Mouse (Mus musculus): Measurements from ENCODE around the gene Akap2. TPM values are rescaled to one million over a fixed set of nuclear protein-coding genes. Genes with fewer than 3 reads are reported as not detected.
A peak's percentile ranks its signal among the peaks of the same experiment; 100 is the strongest.

Gene Akap2
- polyA plus RNA-seq, 1 experiment from 2014 or later = 42.4 TPM

- Histone ChIP-seq H3K27ac (ENCODE audit: low read length) (no peak overlapping the region), H3K36me3 (ENCODE audit: control insufficient read depth, insufficient read depth) (no peaks in the 10 kb centered on the region; the same call in 1 of the 2 replicates), H3K9me3 (replicated peaks; ENCODE audit: control insufficient read depth, low read length) (no peaks in the 10 kb centered on the region), H3K4me2 (ENCODE audit: low read depth, low read length) (no peak overlapping the region), H3K4me3 (ENCODE audit: low read length) (no peak overlapping the region), H3K9ac (ENCODE audit: low read length) (no peak overlapping the region), H3K4me1 (ENCODE audit: control insufficient read depth, insufficient read depth, low read length) (peaks cover 34% of the 10 kb centered on the region), H3K27me3 (ENCODE audit: control insufficient read depth, insufficient read depth, low read length) (no peaks in the 10 kb centered on the region)
- ATAC-seq (replicated peaks; ENCODE audit: extremely low read depth, insufficient read depth, low FRiP score) = no peak
- WGBS = 84% methylated on average over 8 of the region's 8 CpGs
Measured at GRCm38 (mm10) chr4:57816146-57816545, 98.7 kb downstream of the Akap2 start.

DNA sequence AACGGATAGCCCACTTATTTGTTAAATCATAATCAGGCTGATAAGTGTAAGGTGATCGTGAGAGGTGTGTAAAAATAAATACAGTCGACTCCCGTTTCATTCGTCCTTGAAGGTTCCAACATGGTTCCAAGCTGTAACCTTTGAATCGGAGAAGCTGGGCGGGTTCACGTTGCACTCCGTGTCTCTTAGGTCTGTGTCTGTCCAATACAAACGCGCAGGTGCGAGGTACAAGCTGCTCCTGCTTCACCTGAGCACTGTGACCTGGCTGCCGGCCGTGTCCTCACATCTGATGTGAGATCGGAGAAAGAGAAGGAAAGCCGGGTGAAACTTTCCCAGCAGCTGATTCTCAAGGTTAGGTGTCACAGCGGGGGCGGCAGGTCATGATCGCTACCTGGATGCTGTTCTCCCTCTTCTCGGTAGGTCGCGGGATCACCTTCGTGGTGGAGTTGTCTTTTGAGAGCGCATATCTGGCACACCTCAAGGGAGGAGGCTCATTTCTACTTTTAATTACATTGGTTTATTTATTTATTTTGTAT, 103.5 kb downstream of the Akap2 start:
- Histone ChIP-seq H3K9ac (ENCODE audit: low read length) (no peak overlapping the region), H3K4me2 (ENCODE audit: low read depth, low read length) (no peak overlapping the region), H3K27ac (ENCODE audit: low read length) (no peak overlapping the region), H3K36me3 (ENCODE audit: control insufficient read depth, insufficient read depth) (no peaks in the 10 kb centered on the region; the same call in 1 of the 2 replicates), H3K4me1 (ENCODE audit: control insufficient read depth, insufficient read depth, low read length) (peaks cover 29% of the 10 kb centered on the region), H3K9me3 (replicated peaks; ENCODE audit: control insufficient read depth, low read length) (no peaks in the 10 kb centered on the region), H3K4me3 (ENCODE audit: low read length) (no peak overlapping the region), H3K27me3 (ENCODE audit: control insufficient read depth, insufficient read depth, low read length) (no peaks in the 10 kb centered on the region)
- ATAC-seq (replicated peaks; ENCODE audit: extremely low read depth, insufficient read depth, low FRiP score) = no peak
- 77% methylated on average over 24 of the region's 24 CpGs for WGBS

- Histone ChIP-seq H3K36me3 (ENCODE audit: control insufficient read depth, insufficient read depth) (no peaks in the 10 kb centered on the region; the same call in 1 of the 2 replicates), H3K27me3 (ENCODE audit: control insufficient read depth, insufficient read depth, low read length) (no peaks in the 10 kb centered on the region), H3K27ac (ENCODE audit: low read length) (peak overlapping the region; percentile 81), H3K9ac (ENCODE audit: low read length) (peak overlapping the region; percentile 36), H3K4me1 (ENCODE audit: control insufficient read depth, insufficient read depth, low read length) (peaks cover 33% of the 10 kb centered on the region), H3K4me3 (ENCODE audit: low read length) (no peak overlapping the region), H3K4me2 (ENCODE audit: low read depth, low read length) (peak overlapping the region; percentile 23), H3K9me3 (replicated peaks; ENCODE audit: control insufficient read depth, low read length) (no peaks in the 10 kb centered on the region)
- ATAC-seq (replicated peaks; ENCODE audit: extremely low read depth, insufficient read depth, low FRiP score) = no peak
- 25% methylated on average over 11 of the region's 11 CpGs for WGBS
Measured at GRCm38 (mm10) chr4:57821556-57822356, 104.3 kb downstream of the Akap2 start.

DNA sequence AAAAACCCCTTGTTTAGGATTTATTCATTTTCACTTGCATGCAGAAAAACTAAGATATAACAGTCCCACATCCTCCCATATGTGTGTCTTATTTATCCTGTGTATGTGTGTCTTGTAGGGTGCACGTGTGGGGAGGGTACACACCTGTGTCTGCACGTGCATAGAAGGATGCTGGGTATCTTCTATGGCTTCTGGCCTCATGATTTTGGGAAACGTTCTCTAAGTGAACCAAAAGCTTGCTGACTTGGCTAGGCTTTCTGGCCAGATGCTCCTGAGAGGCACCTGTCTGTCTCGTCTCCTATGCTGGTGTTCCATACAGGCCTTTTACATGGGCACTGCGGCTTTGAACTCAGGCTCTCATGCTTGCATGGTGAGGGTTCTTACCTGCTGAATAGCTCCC, 105.2 kb downstream of the Akap2 start:
- Histone ChIP-seq H3K36me3 (ENCODE audit: control insufficient read depth, insufficient read depth) (no peaks in the 10 kb centered on the region; the same call in 1 of the 2 replicates), H3K4me1 (ENCODE audit: control insufficient read depth, insufficient read depth, low read length) (peaks cover 33% of the 10 kb centered on the region)
- no peak for ATAC-seq (replicated peaks; ENCODE audit: extremely low read depth, insufficient read depth, low FRiP score)

GRCm38 (mm10) chr4:57824626-57825240, 107.3 kb downstream of the Akap2 start:
- WGBS = 44% methylated on average over 8 of the region's 8 CpGs
- H3K4me1 ChIP-seq (ENCODE audit: control insufficient read depth, insufficient read depth, low read length) = peaks cover 51% of the 10 kb centered on the region
- no peak overlapping the region for H3K9ac ChIP-seq (ENCODE audit: low read length)

More for the DNA sequence above, 105.2 kb downstream of the Akap2 start:
- Histone ChIP-seq H3K27me3 (ENCODE audit: control insufficient read depth, insufficient read depth, low read length) (no peaks in the 10 kb centered on the region), H3K4me2 (ENCODE audit: low read depth, low read length) (no peak overlapping the region), H3K9me3 (replicated peaks; ENCODE audit: control insufficient read depth, low read length) (no peaks in the 10 kb centered on the region), H3K27ac (ENCODE audit: low read length) (no peak overlapping the region), H3K9ac (ENCODE audit: low read length) (no peak overlapping the region), H3K4me3 (ENCODE audit: low read length) (no peak overlapping the region)
- 88% methylated on average over 5 of the region's 5 CpGs for WGBS

GRCm38 (mm10) chr4:57826272-57826671, 108.8 kb downstream of the Akap2 start:
- WGBS = 70% methylated on average over 7 of the region's 7 CpGs
- H3K4me2 ChIP-seq (ENCODE audit: low read depth, low read length) = no peak overlapping the region
- H3K9me3 ChIP-seq (replicated peaks; ENCODE audit: control insufficient read depth, low read length) = no peaks in the 10 kb centered on the region
- no peak overlapping the region for H3K27ac ChIP-seq (ENCODE audit: low read length)
- H3K9ac ChIP-seq (ENCODE audit: low read length) = no peak overlapping the region
- no peak overlapping the region for H3K4me3 ChIP-seq (ENCODE audit: low read length)
- H3K4me1 ChIP-seq (ENCODE audit: control insufficient read depth, insufficient read depth, low read length) = peaks cover 50% of the 10 kb centered on the region
- H3K27me3 ChIP-seq (ENCODE audit: control insufficient read depth, insufficient read depth, low read length) = no peaks in the 10 kb centered on the region
- no peak for ATAC-seq (replicated peaks; ENCODE audit: extremely low read depth, insufficient read depth, low FRiP score)
- H3K36me3 ChIP-seq (ENCODE audit: control insufficient read depth, insufficient read depth) = no peaks in the 10 kb centered on the region

More at GRCm38 (mm10) chr4:57824626-57825240, 107.3 kb downstream of the Akap2 start:
- H3K4me3 ChIP-seq (ENCODE audit: low read length) = no peak overlapping the region
- no peaks in the 10 kb centered on the region; the same call in 1 of the 2 replicates for H3K36me3 ChIP-seq (ENCODE audit: control insufficient read depth, insufficient read depth)
- H3K4me2 ChIP-seq (ENCODE audit: low read depth, low read length) = no peak overlapping the region
- peak overlapping the region; percentile 23; the same call in 1 of the 2 replicates for H3K27ac ChIP-seq (ENCODE audit: low read length)
- no peaks in the 10 kb centered on the region for H3K9me3 ChIP-seq (replicated peaks; ENCODE audit: control insufficient read depth, low read length)
- no peaks in the 10 kb centered on the region for H3K27me3 ChIP-seq (ENCODE audit: control insufficient read depth, insufficient read depth, low read length)
- ATAC-seq (replicated peaks; ENCODE audit: extremely low read depth, insufficient read depth, low FRiP score) = no peak

DNA sequence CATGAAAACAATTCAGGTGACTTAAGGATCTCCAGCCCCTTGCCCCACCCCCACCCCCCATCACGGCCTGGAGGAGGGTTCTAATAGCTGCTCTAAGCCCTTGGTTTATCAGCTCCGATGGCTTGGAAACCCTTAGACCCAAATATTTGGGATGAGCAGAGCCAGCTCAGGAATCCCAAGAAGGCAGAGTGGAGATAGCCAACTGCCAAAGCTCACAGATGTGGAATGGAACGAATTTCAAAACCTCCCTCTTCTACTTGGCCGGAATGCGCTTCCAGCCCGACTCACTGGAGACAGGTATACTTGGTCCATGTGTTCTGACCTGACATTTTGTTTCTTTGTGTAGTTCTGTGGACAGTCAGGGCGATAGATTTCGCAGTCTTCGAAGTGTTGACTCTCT, 111.7 kb downstream of the Akap2 start:
- WGBS = 49% methylated on average over 9 of the region's 9 CpGs
- Histone ChIP-seq H3K4me1 (ENCODE audit: control insufficient read depth, insufficient read depth, low read length) (peaks cover 61% of the 10 kb centered on the region), H3K27ac (ENCODE audit: low read length) (0 out of 2 replicates have a peak overlapping the region, but pooled peaks have one; percentile 2)

GRCm38 (mm10) chr4:57829740-57830139, 112.3 kb downstream of the Akap2 start:
- Histone ChIP-seq H3K36me3 (ENCODE audit: control insufficient read depth, insufficient read depth) (no peaks in the 10 kb centered on the region), H3K4me2 (ENCODE audit: low read depth, low read length) (no peak overlapping the region), H3K9ac (ENCODE audit: low read length) (no peak overlapping the region), H3K9me3 (replicated peaks; ENCODE audit: control insufficient read depth, low read length) (no peaks in the 10 kb centered on the region), H3K4me1 (ENCODE audit: control insufficient read depth, insufficient read depth, low read length) (peaks cover 61% of the 10 kb centered on the region), H3K4me3 (ENCODE audit: low read length) (no peak overlapping the region), H3K27me3 (ENCODE audit: control insufficient read depth, insufficient read depth, low read length) (no peaks in the 10 kb centered on the region), H3K27ac (ENCODE audit: low read length) (no peak overlapping the region)
- no peak for ATAC-seq (replicated peaks; ENCODE audit: extremely low read depth, insufficient read depth, low FRiP score)
- 67% methylated on average over 3 of the region's 3 CpGs for WGBS

More for the DNA sequence above, 111.7 kb downstream of the Akap2 start:
- ATAC-seq (replicated peaks; ENCODE audit: extremely low read depth, insufficient read depth, low FRiP score) = no peak
- Histone ChIP-seq H3K27me3 (ENCODE audit: control insufficient read depth, insufficient read depth, low read length) (no peaks in the 10 kb centered on the region), H3K36me3 (ENCODE audit: control insufficient read depth, insufficient read depth) (no peaks in the 10 kb centered on the region), H3K9me3 (replicated peaks; ENCODE audit: control insufficient read depth, low read length) (no peaks in the 10 kb centered on the region), H3K4me3 (ENCODE audit: low read length) (no peak overlapping the region), H3K4me2 (ENCODE audit: low read depth, low read length) (no peak overlapping the region), H3K9ac (ENCODE audit: low read length) (no peak overlapping the region)

- H3K9ac ChIP-seq (ENCODE audit: low read length) = no peak overlapping the region
- 0 out of 2 replicates have a peak, but pooled peaks have one; percentile 19 for ATAC-seq (replicated peaks; ENCODE audit: extremely low read depth, insufficient read depth, low FRiP score)
- no peaks in the 10 kb centered on the region for H3K27me3 ChIP-seq (ENCODE audit: control insufficient read depth, insufficient read depth, low read length)
- H3K9me3 ChIP-seq (replicated peaks; ENCODE audit: control insufficient read depth, low read length) = no peaks in the 10 kb centered on the region
- peak overlapping the region; percentile 42; the same call in 1 of the 2 replicates for H3K27ac ChIP-seq (ENCODE audit: low read length)
- H3K36me3 ChIP-seq (ENCODE audit: control insufficient read depth, insufficient read depth) = no peaks in the 10 kb centered on the region
- H3K4me3 ChIP-seq (ENCODE audit: low read length) = no peak overlapping the region
- peaks cover 62% of the 10 kb centered on the region for H3K4me1 ChIP-seq (ENCODE audit: control insufficient read depth, insufficient read depth, low read length)
- 49% methylated on average over 7 of the region's 7 CpGs for WGBS
- H3K4me2 ChIP-seq (ENCODE audit: low read depth, low read length) = no peak overlapping the region
Measured at GRCm38 (mm10) chr4:57832318-57832717, 114.9 kb downstream of the Akap2 start.
